Mouse (Mus musculus): ENCODE measurements around the gene Nubpl.

Gene Nubpl

GRCm38 (mm10) chr12:52338136-52338753, 240.7 kb downstream of the Nubpl start:
- no peak for DNase-seq

GRCm38 (mm10) chr12:52346611-52347010, 249.1 kb downstream of the Nubpl start:
- DNase-seq, result no peak

GRCm38 (mm10) chr12:52350276-52350675, 252.7 kb downstream of the Nubpl start:
- no peak for DNase-seq

GRCm38 (mm10) chr12:52359484-52359883, 261.9 kb downstream of the Nubpl start:
- no peak for DNase-seq

- DNase-seq, result no peak
Measured at GRCm38 (mm10) chr12:52360136-52360535, 262.6 kb downstream of the Nubpl start.

GRCm38 (mm10) chr12:52361198-52361597, 263.7 kb downstream of the Nubpl start:
- no peak for DNase-seq
